Mouse (Mus musculus): ENCODE data around the gene Tmem214. TPM values are rescaled to one million over a fixed set of nuclear protein-coding genes. Genes with fewer than 3 reads are reported as not detected.

The Tmem214 gene
- polyA plus RNA-seq, 1 experiment: 17.0 TPM

- TF ChIP-seq FLI1 (IDR thresholded peaks at IDR 0.05; ENCODE audit: low read length): no peak
- TF ChIP-seq GATA1 (IDR thresholded peaks at IDR 0.05; ENCODE audit: borderline replicate concordance, low read length): no peak
- peaks cover 89% of the 10 kb centered on the region for H3K4me1 ChIP-seq
- no peaks in the 10 kb centered on the region for H3K9me3 ChIP-seq
- no peaks in the 10 kb centered on the region for H3K27me3 ChIP-seq (replicated peaks)
- H3K4me3 ChIP-seq (replicated peaks): peak overlapping the region; percentile 66
- H3K36me3 ChIP-seq (replicated peaks; ENCODE audit: low read length): peaks cover 68% of the 10 kb centered on the region
Measured at GRCm38 (mm10) chr5:30918691-30919090, 50.9 kb downstream of the Tmem214 start.

DNA sequence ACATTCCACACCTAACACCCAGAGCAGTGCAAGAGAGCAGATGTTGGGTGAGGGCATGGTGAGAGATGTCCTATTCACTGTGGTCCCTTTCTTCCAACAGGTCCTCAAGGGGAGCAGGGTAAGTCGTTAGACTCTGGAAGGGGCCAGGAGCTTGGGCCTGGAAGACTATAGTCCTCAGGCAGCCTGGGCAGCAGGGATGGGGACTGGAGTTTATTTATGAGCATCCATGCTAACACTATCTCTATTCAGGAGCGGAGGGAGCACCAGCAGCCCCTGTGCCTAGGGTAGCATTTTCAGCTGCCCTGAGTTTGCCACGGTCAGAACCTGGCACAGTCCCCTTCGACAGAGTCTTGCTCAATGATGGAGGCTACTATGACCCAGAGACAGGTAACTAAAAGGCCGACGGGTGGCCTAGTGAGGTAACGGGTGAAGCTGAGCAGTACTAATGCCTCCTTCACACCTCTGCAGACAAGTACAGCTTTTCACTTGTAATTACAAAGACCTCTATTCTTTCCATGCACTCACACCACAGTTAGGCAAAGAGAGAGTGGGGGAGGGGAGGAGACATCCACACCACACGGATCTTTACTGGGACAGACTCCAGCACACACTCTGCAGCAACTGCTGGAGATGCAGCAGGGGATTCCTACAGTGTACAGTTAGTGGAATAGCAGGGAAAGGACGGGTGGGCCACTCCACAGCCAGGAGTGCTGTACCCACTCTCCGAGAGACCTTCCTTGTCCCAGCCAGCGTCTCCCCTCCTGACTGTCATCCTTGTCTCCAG, 52.2 kb downstream of the Tmem214 start:
- no peaks in the 10 kb centered on the region for H3K27me3 ChIP-seq (replicated peaks)
- H3K9me3 ChIP-seq: no peaks in the 10 kb centered on the region
- peaks cover 75% of the 10 kb centered on the region for H3K36me3 ChIP-seq (replicated peaks; ENCODE audit: low read length)
- H3K4me1 ChIP-seq: peaks cover 96% of the 10 kb centered on the region
- TF ChIP-seq GATA1 (IDR thresholded peaks at IDR 0.05; ENCODE audit: borderline replicate concordance, low read length): no peak
- TF ChIP-seq FLI1 (IDR thresholded peaks at IDR 0.05; ENCODE audit: low read length): no peak
- peak overlapping the region; percentile 2 for H3K4me3 ChIP-seq (replicated peaks)

GRCm38 (mm10) chr5:30920621-30921020, 52.8 kb downstream of the Tmem214 start:
- Histone ChIP-seq H3K4me1 (peaks cover 94% of the 10 kb centered on the region), H3K27me3 (replicated peaks) (no peaks in the 10 kb centered on the region), H3K9me3 (no peaks in the 10 kb centered on the region), H3K4me3 (replicated peaks) (peak overlapping the region; percentile 78), H3K36me3 (replicated peaks; ENCODE audit: low read length) (peaks cover 75% of the 10 kb centered on the region)
- no peak for TF ChIP-seq GATA1 (IDR thresholded peaks at IDR 0.05; ENCODE audit: borderline replicate concordance, low read length)
- no peak for TF ChIP-seq FLI1 (IDR thresholded peaks at IDR 0.05; ENCODE audit: low read length)

DNA sequence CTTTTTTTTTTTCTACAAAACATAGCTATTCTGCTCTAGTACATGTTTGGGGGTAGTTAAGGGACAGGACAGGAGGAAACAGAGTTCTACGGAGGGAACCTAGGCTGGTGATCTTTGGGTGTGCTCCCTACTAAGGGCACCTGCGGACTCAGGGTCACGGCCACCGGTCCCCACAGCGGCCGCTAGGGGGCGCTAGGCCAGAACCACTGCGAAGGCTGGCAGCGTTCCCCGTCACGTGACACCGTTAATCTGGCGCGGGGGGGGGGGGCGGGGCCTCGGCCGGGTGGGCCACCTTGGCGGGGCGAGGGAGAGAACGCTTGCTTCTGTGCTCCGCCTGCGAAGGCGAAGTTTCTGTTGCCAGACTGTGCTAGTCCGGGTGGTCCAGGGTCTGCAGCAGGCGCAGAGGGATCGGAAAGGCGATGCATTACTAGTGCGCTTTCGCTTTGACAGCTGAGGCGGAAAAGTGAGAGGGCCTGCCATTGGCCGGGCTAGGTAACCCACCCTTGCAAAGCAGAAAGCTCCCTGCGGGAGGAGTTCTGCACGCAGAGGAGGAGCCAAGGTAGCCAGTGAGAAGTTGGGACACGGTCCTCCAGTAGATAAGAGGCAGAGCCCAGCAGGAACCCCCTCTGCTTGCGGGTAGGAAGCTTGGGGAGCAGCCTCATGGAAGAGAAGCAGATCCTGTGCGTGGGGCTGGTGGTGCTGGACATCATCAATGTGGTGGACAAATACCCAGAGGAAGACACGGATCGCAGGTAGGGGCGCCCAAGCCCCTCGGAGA, 53.6 kb downstream of the Tmem214 start, which contains the start of gene Khk:
Khk (plus strand) TSS at position 176 of the 778 bp plus-strand sequence.
- H3K4me3 ChIP-seq (replicated peaks): peak within 1 kb of the TSS; percentile 97
- peaks cover 91% of the 10 kb centered on the region for H3K4me1 ChIP-seq
- TF ChIP-seq GATA1 (IDR thresholded peaks at IDR 0.05; ENCODE audit: borderline replicate concordance, low read length) (peak; percentile 28; the same call in 1 of the 3 replicates), FLI1 (IDR thresholded peaks at IDR 0.05; ENCODE audit: low read length) (no peak)
- no peaks in the 10 kb centered on the region for H3K9me3 ChIP-seq
- peaks cover 82% of the 10 kb centered on the region for H3K36me3 ChIP-seq (replicated peaks; ENCODE audit: low read length)
- H3K27me3 ChIP-seq (replicated peaks): no peaks in the 10 kb centered on the region

- H3K9me3 ChIP-seq: no peaks in the 10 kb centered on the region
- H3K4me1 ChIP-seq: peaks cover 91% of the 10 kb centered on the region
- peaks cover 80% of the 10 kb centered on the region for H3K36me3 ChIP-seq (replicated peaks; ENCODE audit: low read length)
- no peak for TF ChIP-seq FLI1 (IDR thresholded peaks at IDR 0.05; ENCODE audit: low read length)
- TF ChIP-seq GATA1 (IDR thresholded peaks at IDR 0.05; ENCODE audit: borderline replicate concordance, low read length): no peak
- H3K27me3 ChIP-seq (replicated peaks): no peaks in the 10 kb centered on the region
- peak overlapping the region; percentile 97 for H3K4me3 ChIP-seq (replicated peaks)
Measured at GRCm38 (mm10) chr5:30922581-30923041, 54.8 kb downstream of the Tmem214 start.

DNA sequence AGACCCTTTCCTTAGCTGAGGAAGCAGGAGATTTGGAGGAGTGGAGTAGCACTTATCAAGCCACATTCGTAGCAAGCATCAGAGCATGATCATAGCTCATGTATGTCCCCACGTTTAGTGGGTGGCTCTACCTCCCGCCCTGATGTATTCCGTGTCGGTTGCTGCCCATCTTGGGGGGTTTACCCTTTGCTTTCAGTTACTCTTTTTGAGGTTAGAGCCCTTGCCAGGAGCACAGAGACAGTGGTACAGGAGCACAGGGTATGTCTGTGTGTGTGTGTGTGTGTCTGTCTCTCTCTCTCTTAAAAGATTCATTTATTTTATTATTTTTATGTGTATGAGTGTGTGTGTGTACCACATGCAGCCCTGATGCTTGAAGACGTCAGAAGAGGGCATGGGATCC, 55.3 kb downstream of the Tmem214 start:
- peak overlapping the region; percentile 97 for H3K4me3 ChIP-seq (replicated peaks)
- H3K4me1 ChIP-seq: peaks cover 91% of the 10 kb centered on the region
- peaks cover 77% of the 10 kb centered on the region for H3K36me3 ChIP-seq (replicated peaks; ENCODE audit: low read length)
- TF ChIP-seq FLI1 (IDR thresholded peaks at IDR 0.05; ENCODE audit: low read length): no peak
- TF ChIP-seq GATA1 (IDR thresholded peaks at IDR 0.05; ENCODE audit: borderline replicate concordance, low read length): no peak
- H3K27me3 ChIP-seq (replicated peaks): no peaks in the 10 kb centered on the region
- no peaks in the 10 kb centered on the region for H3K9me3 ChIP-seq

DNA sequence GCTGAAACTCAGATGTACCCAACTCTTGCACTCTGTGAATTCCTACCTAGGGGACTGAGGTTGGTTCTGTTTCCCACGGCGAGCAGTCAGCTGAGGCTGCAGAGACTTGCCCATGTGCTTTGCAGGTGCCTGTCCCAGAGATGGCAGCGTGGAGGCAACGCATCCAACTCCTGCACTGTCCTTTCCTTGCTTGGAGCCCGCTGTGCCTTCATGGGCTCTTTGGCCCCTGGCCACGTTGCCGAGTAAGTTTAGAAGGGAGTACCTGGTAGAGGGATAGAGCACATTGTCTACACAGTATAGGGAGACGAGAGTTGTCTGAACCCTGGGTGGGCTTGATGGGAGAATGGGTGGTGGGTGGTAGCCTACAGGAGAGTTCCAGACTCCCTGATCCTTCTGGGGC, 56.8 kb downstream of the Tmem214 start:
- peaks cover 72% of the 10 kb centered on the region for H3K36me3 ChIP-seq (replicated peaks; ENCODE audit: low read length)
- no peaks in the 10 kb centered on the region for H3K27me3 ChIP-seq (replicated peaks)
- H3K4me1 ChIP-seq: peaks cover 80% of the 10 kb centered on the region
- no peaks in the 10 kb centered on the region for H3K9me3 ChIP-seq
- H3K4me3 ChIP-seq (replicated peaks): no peak overlapping the region
- TF ChIP-seq GATA1 (IDR thresholded peaks at IDR 0.05; ENCODE audit: borderline replicate concordance, low read length) (no peak), FLI1 (IDR thresholded peaks at IDR 0.05; ENCODE audit: low read length) (no peak)

DNA sequence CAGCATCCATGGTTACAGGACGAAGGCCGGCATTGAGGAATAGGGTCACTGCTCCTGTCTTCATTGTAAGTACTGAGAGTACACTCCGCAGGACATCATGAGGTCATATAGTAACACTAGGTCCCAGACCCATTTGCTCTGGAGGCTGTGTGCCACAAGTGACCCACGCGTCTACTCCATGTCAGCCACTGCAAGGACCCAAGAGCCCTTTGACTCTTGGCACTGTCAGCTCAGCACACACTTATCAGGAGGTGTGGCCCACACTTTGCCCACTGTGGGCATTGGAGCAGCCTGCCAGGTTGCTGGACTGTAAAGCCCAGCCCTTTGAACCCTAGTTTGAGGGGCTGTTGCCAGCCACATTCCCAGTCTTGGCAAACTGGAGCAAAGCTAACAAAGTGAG, 57.4 kb downstream of the Tmem214 start:
- TF ChIP-seq GATA1 (IDR thresholded peaks at IDR 0.05; ENCODE audit: borderline replicate concordance, low read length): no peak
- TF ChIP-seq FLI1 (IDR thresholded peaks at IDR 0.05; ENCODE audit: low read length): no peak
- Histone ChIP-seq H3K4me1 (peaks cover 75% of the 10 kb centered on the region), H3K27me3 (replicated peaks) (no peaks in the 10 kb centered on the region), H3K9me3 (no peaks in the 10 kb centered on the region), H3K4me3 (replicated peaks) (no peak overlapping the region), H3K36me3 (replicated peaks; ENCODE audit: low read length) (peaks cover 71% of the 10 kb centered on the region)

DNA sequence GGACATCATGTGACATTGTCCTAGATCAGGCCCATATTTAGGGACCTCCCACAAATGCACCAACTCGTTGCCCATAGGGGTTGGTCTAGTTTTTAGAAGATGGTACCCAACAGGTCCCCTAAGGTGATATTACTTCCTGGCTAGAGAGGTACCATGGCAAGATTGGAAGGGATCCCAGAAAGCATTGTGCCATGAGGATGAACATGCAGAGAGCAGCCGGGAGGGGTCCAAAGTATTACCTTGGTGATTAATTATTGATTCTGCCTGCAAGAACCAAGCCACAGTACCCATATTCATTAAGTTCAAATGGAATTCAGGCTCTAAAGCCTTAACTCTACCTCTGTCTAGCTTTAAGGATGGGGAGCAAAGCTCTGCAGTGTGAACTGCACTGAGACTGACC, 58.3 kb downstream of the Tmem214 start:
- peaks cover 74% of the 10 kb centered on the region for H3K4me1 ChIP-seq
- no peaks in the 10 kb centered on the region for H3K27me3 ChIP-seq (replicated peaks)
- peaks cover 71% of the 10 kb centered on the region for H3K36me3 ChIP-seq (replicated peaks; ENCODE audit: low read length)

More for the DNA sequence above, 58.3 kb downstream of the Tmem214 start:
- Histone ChIP-seq H3K4me3 (replicated peaks) (no peak overlapping the region), H3K9me3 (no peaks in the 10 kb centered on the region)
- TF ChIP-seq GATA1 (IDR thresholded peaks at IDR 0.05; ENCODE audit: borderline replicate concordance, low read length): no peak

Data from megakaryocyte, embryonic 14.5 days (primary cell).